ENCODE assay signal across 21 mouse cellular contexts in genomic region chr16:37459533-37459890, GRCm38 (mm10).
"Had no signal": no experiment of that assay in that cellular context is flagged by ENCODE, and none has a peak within 500 bp of the region (broad histone marks: within the 10 kb centered on the region; RNA-seq: fewer than 3 reads in every experiment).

No protein-coding gene starts in this region.

- H3K4me2 ChIP-seq: lung, embryonic 14.5 days; midbrain, embryonic 12.5 days; neural tube, embryonic 13.5 days; neural tube, embryonic 15.5 days; stomach, embryonic 15.5 days had no signal

- H3K4me1 ChIP-seq: midbrain, embryonic 10.5 days; midbrain, embryonic 12.5 days; neural tube, embryonic 13.5 days; neural tube, embryonic 15.5 days; stomach, embryonic 15.5 days had no signal

- H3K9me3 ChIP-seq: midbrain, embryonic 10.5 days; midbrain, embryonic 12.5 days; neural tube, embryonic 13.5 days; neural tube, embryonic 15.5 days; stomach, embryonic 15.5 days had no signal

- ATAC-seq: midbrain, embryonic 16.5 days had no signal

- H3K36me3 ChIP-seq: midbrain, embryonic 10.5 days; midbrain, embryonic 12.5 days; neural tube, embryonic 13.5 days; neural tube, embryonic 15.5 days; stomach, embryonic 15.5 days had no signal

- DNase-seq: lung, adult 18-20 months; lung, embryonic 14.5 days; lung, postnatal 10 days; lung, postnatal 4 days; midbrain, embryonic 14.5 days; retina, postnatal 1 day; right cerebral cortex, adult 18-20 months; right cerebral cortex, postnatal 25 days; right cerebral cortex, postnatal 4 days; spleen, adult 18-20 months; thymus, adult 2 months; thymus, postnatal 25 days; thymus, postnatal 4 days had no signal

- H3K4me3 ChIP-seq: midbrain, embryonic 10.5 days; midbrain, embryonic 12.5 days; myocyte; neural tube, embryonic 13.5 days; neural tube, embryonic 15.5 days; stomach, embryonic 15.5 days had no signal

- H3K27ac ChIP-seq: midbrain, embryonic 10.5 days; midbrain, embryonic 12.5 days; neural tube, embryonic 13.5 days; neural tube, embryonic 15.5 days; stomach, embryonic 15.5 days; stomach, postnatal 0 days had no signal

- H3K9ac ChIP-seq: lung, embryonic 14.5 days; midbrain, embryonic 12.5 days; neural tube, embryonic 13.5 days; neural tube, embryonic 15.5 days; stomach, embryonic 15.5 days had no signal

- H3K27me3 ChIP-seq: midbrain, embryonic 12.5 days; neural tube, embryonic 13.5 days; neural tube, embryonic 15.5 days; stomach, embryonic 15.5 days had no signal
